ENCODE assay signal across 23 mouse cellular contexts in the genomic region with DNA sequence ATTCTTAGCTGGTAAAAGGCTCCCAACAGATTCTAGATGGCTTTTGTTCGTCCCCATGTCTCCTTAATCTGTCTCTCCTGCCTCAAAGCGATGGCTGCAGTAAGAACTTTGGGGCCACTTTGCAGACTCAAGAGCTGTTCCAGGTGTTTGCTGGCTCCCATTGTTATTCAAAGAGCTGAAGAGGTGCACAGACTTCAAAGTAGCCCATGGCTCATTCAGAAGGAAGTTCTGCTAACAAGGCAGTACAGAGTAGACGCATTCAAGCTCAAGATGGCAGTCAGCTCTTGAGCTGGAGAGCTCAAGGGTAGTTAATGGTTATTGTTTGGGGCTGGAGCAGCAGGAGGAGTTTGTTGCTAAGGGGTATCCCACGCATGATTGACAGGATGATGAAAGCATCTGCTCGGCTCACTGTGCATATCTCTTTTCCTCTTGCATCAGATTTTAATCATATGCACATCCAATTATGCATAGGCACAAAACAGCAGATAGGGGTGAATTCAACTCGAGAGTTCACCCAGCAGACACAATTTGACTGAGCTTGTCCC. TPM values are rescaled to one million over a fixed set of nuclear protein-coding genes. Genes with fewer than 3 reads are reported as not detected.
DNase-seq lines count a peak whose midpoint lies in the region; ATAC-seq and TF ChIP-seq lines count a peak whose summit lies in the region.
"Had no signal": no experiment of that assay in that cellular context is flagged by ENCODE, and none has a peak within 500 bp of the region (broad histone marks: within the 10 kb centered on the region; RNA-seq: fewer than 3 reads in every experiment).

No protein-coding gene starts in this region.

- H3K9me3 ChIP-seq in forebrain, embryonic 16.5 days (ENCODE audit: control insufficient read depth, low read length), result no peaks in the 10 kb centered on the region
- H3K9me3 ChIP-seq in forebrain, embryonic 15.5 days, result no peaks in the 10 kb centered on the region
- H3K9me3 ChIP-seq in CH12.LX (replicated peaks; ENCODE audit: low read length) (no peaks in the 10 kb centered on the region), ES-E14 (ENCODE audit: control insufficient read depth, insufficient read depth, low read depth, low read length) (no peaks in the 10 kb centered on the region)
- H3K9me3 ChIP-seq: embryonic facial prominence, embryonic 12.5 days; heart, embryonic 10.5 days had no signal

- no peak for TF ChIP-seq EP300 in CH12.LX (IDR thresholded peaks at IDR 0.05; ENCODE audit: low read length)

- ATAC-seq in forebrain, embryonic 16.5 days, result 0 out of 2 replicates have a peak, but pooled peaks have one; percentile 26
- no peak for ATAC-seq in forebrain, embryonic 15.5 days (replicated peaks)
- ATAC-seq: intestine, embryonic 16.5 days had no signal

- no peak overlapping the region for H3K4me3 ChIP-seq in forebrain, embryonic 16.5 days (replicated peaks; ENCODE audit: low read length)
- no peak overlapping the region for H3K4me3 ChIP-seq in forebrain, embryonic 15.5 days
- H3K4me3 ChIP-seq in CH12.LX (replicated peaks in 1 of 3; ENCODE audit: low read depth in 2 of 3, low read length in 2 of 3, poor library complexity in 1 of 3), result no peak overlapping the region
- H3K4me3 ChIP-seq in ES-E14 (ENCODE audit: insufficient read depth in 1 of 2, low read depth in 1 of 2, low read length in 2 of 2, poor library complexity in 1 of 2, severe bottlenecking in 1 of 2), result no peak overlapping the region
- H3K4me3 ChIP-seq: embryonic facial prominence, embryonic 12.5 days; heart, embryonic 10.5 days had no signal

- H3K4me1 ChIP-seq in forebrain, embryonic 16.5 days (replicated peaks; ENCODE audit: control insufficient read depth, insufficient read depth, low read length), result 0 out of 2 replicates have a peak, but pooled peaks cover 2% of the 10 kb centered on the region
- H3K4me1 ChIP-seq in forebrain, embryonic 15.5 days, result no peaks in the 10 kb centered on the region
- H3K4me1 ChIP-seq in CH12.LX (ENCODE audit: control insufficient read depth in 1 of 2, insufficient read depth in 2 of 2) (peaks cover 19 to 66% of the 10 kb centered on the region in 2 experiments), ES-E14 (ENCODE audit: control insufficient read depth in 2 of 2, insufficient read depth in 2 of 2, low read length in 2 of 2, poor library complexity in 1 of 2) (peaks cover 6 to 8% of the 10 kb centered on the region in 2 experiments; a peak in 2 of 4 replicates)
- H3K4me1 ChIP-seq: embryonic facial prominence, embryonic 12.5 days had no signal

- no peak for TF ChIP-seq RAD21 in CH12.LX (IDR thresholded peaks at IDR 0.05; ENCODE audit: low read depth, low read length)

- no peak overlapping the region for H3K27ac ChIP-seq in forebrain, embryonic 16.5 days (ENCODE audit: low read length)
- no peak overlapping the region for H3K27ac ChIP-seq in forebrain, embryonic 15.5 days (replicated peaks)
- H3K27ac ChIP-seq in CH12.LX (ENCODE audit: insufficient read depth, low read depth), result peak overlapping the region; percentile 63
- no peak overlapping the region for H3K27ac ChIP-seq in ES-E14 (ENCODE audit: insufficient read depth, low read depth, low read length, poor library complexity, severe bottlenecking)
- H3K27ac ChIP-seq: embryonic facial prominence, embryonic 12.5 days; heart, embryonic 10.5 days; hindbrain, embryonic 14.5 days had no signal

- peak; percentile 76 for DNase-seq in CH12.LX (ENCODE audit: extremely low read depth)
- peak; percentile 40 for DNase-seq in ES-E14 (ENCODE audit: low read depth, low spot score)
- DNase-seq in brain, embryonic 14.5 days (ENCODE audit: low read depth), result peak; percentile 57
- DNase-seq in spleen, postnatal 36 days (ENCODE audit: low spot score in 2 of 2), result no peak
- DNase-seq: adrenal gland, adult 8-10 months; adrenal gland, postnatal 36 days; cerebellum, adult 11 months; cerebellum, adult 8-10 months; cerebellum, postnatal 25 days; gastrocnemius, postnatal 10 days; heart, adult 18-20 months; heart, postnatal 10 days; kidney, adult 2 months had no signal

- in situ Hi-C loops in CH12.LX (cut with MboI; ENCODE audit: low pct_ligation_motif_present, low pct_unique_long_range_greater_than_20kb, low sequenced_read_pairs), result loop anchor here (10.0 kb wide), 1 partner anchor 110 kb away; a partner anchor contains a TSS
- in situ Hi-C loops in ES-E14 (cut with MboI; ENCODE audit: low sequenced_read_pairs in 2 of 2, unreplicated experiment in 2 of 2), result no loop called here

- no peak for TF ChIP-seq CTCF in CH12.LX (conservative IDR thresholded peaks at IDR 0.05 in 1 of 2, IDR thresholded peaks at IDR 0.05 in 1 of 2; ENCODE audit: low read depth in 2 of 2, low read length in 2 of 2)
- no peak for TF ChIP-seq CTCF in brain, embryonic 14.5 days (IDR thresholded peaks at IDR 0.05; ENCODE audit: borderline replicate concordance, extremely low read depth, insufficient read depth, insufficient read length)

- no peak overlapping the region for H3K9ac ChIP-seq in forebrain, embryonic 16.5 days (replicated peaks; ENCODE audit: low read depth, low read length)
- no peak overlapping the region for H3K9ac ChIP-seq in forebrain, embryonic 15.5 days (replicated peaks)
- peak overlapping the region; percentile 5; the same call in 1 of the 2 replicates for H3K9ac ChIP-seq in CH12.LX (ENCODE audit: insufficient read depth, low read depth)
- H3K9ac ChIP-seq in ES-E14 (ENCODE audit: insufficient read depth, low read depth, low read length, poor library complexity, severe bottlenecking), result no peak overlapping the region
- H3K9ac ChIP-seq: embryonic facial prominence, embryonic 12.5 days; hindbrain, embryonic 14.5 days had no signal

- 49% methylated on average over 6 of the region's 6 CpGs for WGBS in forebrain, embryonic 16.5 days
- WGBS in forebrain, embryonic 15.5 days, result 46% methylated on average over 6 of the region's 6 CpGs

- H3K27me3 ChIP-seq in forebrain, embryonic 16.5 days (replicated peaks; ENCODE audit: control insufficient read depth, insufficient read depth, low read length), result no peaks in the 10 kb centered on the region
- H3K27me3 ChIP-seq in forebrain, embryonic 15.5 days, result no peaks in the 10 kb centered on the region
- H3K27me3 ChIP-seq in CH12.LX (replicated peaks), result no peaks in the 10 kb centered on the region
- H3K27me3 ChIP-seq: embryonic facial prominence, embryonic 12.5 days had no signal

- dilution Hi-C loops in CH12.LX (cut with MboI; ENCODE audit: extremely low pct_ligation_motif_present, extremely low pct_unique_long_range_greater_than_20kb, low sequenced_read_pairs), result no loop called here

- no peak for TF ChIP-seq POLR2A in CH12.LX (IDR thresholded peaks at IDR 0.05; ENCODE audit: low read depth, low read length)
- TF ChIP-seq POLR2A in brain, embryonic 14.5 days (IDR thresholded peaks at IDR 0.05; ENCODE audit: borderline replicate concordance, extremely low read depth, insufficient read depth, insufficient read length, poor library complexity, severe bottlenecking), result no peak

- H3K4me2 ChIP-seq in forebrain, embryonic 16.5 days (ENCODE audit: low read length), result no peak overlapping the region
- no peak overlapping the region for H3K4me2 ChIP-seq in forebrain, embryonic 15.5 days (replicated peaks)
- peak overlapping the region; percentile 19; the same call in 1 of the 2 replicates for H3K4me2 ChIP-seq in CH12.LX (ENCODE audit: insufficient read depth, low read depth, poor library complexity, severe bottlenecking)
- H3K4me2 ChIP-seq: embryonic facial prominence, embryonic 12.5 days; hindbrain, embryonic 14.5 days had no signal

- H3K79me2 ChIP-seq in CH12.LX (replicated peaks; ENCODE audit: control insufficient read depth, extremely low read depth, insufficient read depth, poor library complexity, severe bottlenecking), result no peaks in the 10 kb centered on the region

- peaks cover 5% of the 10 kb centered on the region for H3K36me3 ChIP-seq in forebrain, embryonic 16.5 days (ENCODE audit: control insufficient read depth, insufficient read depth)
- peaks cover 9% of the 10 kb centered on the region for H3K36me3 ChIP-seq in forebrain, embryonic 15.5 days
- peaks cover 7 to 17% of the 10 kb centered on the region in 2 experiments for H3K36me3 ChIP-seq in CH12.LX (replicated peaks in 1 of 2; ENCODE audit: control insufficient read depth in 1 of 2, insufficient read depth in 1 of 2, low read length in 1 of 2)
- no peaks in the 10 kb centered on the region for H3K36me3 ChIP-seq in ES-E14 (ENCODE audit: control insufficient read depth, insufficient read depth, low read length, poor library complexity, severe bottlenecking)

TF ChIP-seq in CH12.LX, 34 proteins besides CTCF, POLR2A, EP300 and RAD21 (continues in another document):
- no peak for TF ChIP-seq UBTF (IDR thresholded peaks at IDR 0.05; ENCODE audit: low read depth, low read length)
- no peak for TF ChIP-seq GABPA (IDR thresholded peaks at IDR 0.05; ENCODE audit: insufficient replicate concordance, low read depth, low read length)
- no peak for TF ChIP-seq CHD1 (IDR thresholded peaks at IDR 0.05; ENCODE audit: low read depth, low read length)
- no peak for TF ChIP-seq CHD2 (IDR thresholded peaks at IDR 0.05; ENCODE audit: low read length)
- TF ChIP-seq ELF1 (IDR thresholded peaks at IDR 0.05; ENCODE audit: low read depth, low read length), result no peak

TF ChIP-seq in ES-E14, 5 proteins besides CTCF, POLR2A, EP300 and RAD21:
- TF ChIP-seq MAFK (IDR thresholded peaks at IDR 0.05; ENCODE audit: insufficient read depth, low read depth, low read length), result peak; percentile 20; the same call in 1 of the 2 replicates
- TF ChIP-seq ZNF384 (IDR thresholded peaks at IDR 0.05; ENCODE audit: low read depth, low read length), result no peak
- TF ChIP-seq ZC3H11A (IDR thresholded peaks at IDR 0.05; ENCODE audit: borderline replicate concordance, low read depth, low read length), result no peak
TF ChIP-seq in ES-E14: peak in this region for 1.

RNA-seq across cellular contexts. Expression of a gene that starts 33.7 kb away (rescaled TPM):
- polyA plus RNA-seq in forebrain, embryonic 16.5 days (2015; fragmentation: Nextera tagmentation; extraction: Ambion mirVana), result 177 and 190 TPM in 2 replicates
- polyA plus RNA-seq in forebrain, embryonic 15.5 days (2015; fragmentation: Nextera tagmentation; extraction: Ambion mirVana), result 184 and 185 TPM in 2 replicates
- total RNA-seq in CH12.LX (2012; rRNA removed) (141 and 159 TPM in 2 replicates), CH12.LX (2014; rRNA removed) (146 and 159 TPM in 2 replicates), ES-E14 (2012; rRNA removed) (148 and 200 TPM in 2 replicates)
- 151 and 157 TPM in 2 replicates for polyA plus RNA-seq in CH12.LX (2012; ENCODE audit: insufficient read length, low read depth)
- 95.3 and 99.2 TPM in 2 replicates for polyA plus RNA-seq in brain, embryonic 14.5 days (2012; rRNA removed)

RNA-seq across cellular contexts. Expression of a gene that starts 37.6 kb away (rescaled TPM):
- 0.06 TPM in 1 of 2 replicates, not detected in the other for polyA plus RNA-seq in forebrain, embryonic 16.5 days (2015; fragmentation: Nextera tagmentation; extraction: Ambion mirVana)
- polyA plus RNA-seq in forebrain, embryonic 15.5 days (2015; fragmentation: Nextera tagmentation; extraction: Ambion mirVana), result 0.25 TPM in 1 of 2 replicates, not detected in the other
- total RNA-seq in CH12.LX (2012; rRNA removed) (0.63 and 2.0 TPM in 2 replicates), CH12.LX (2014; rRNA removed) (1.2 and 1.6 TPM in 2 replicates), ES-E14 (2012; rRNA removed) (0.13 and 0.16 TPM in 2 replicates)
- 2.0 TPM in 2 replicates for polyA plus RNA-seq in CH12.LX (2012; ENCODE audit: insufficient read length, low read depth)
- 0.11 and 0.16 TPM in 2 replicates for polyA plus RNA-seq in brain, embryonic 14.5 days (2012; rRNA removed)
- total RNA-seq: adrenal gland, adult 8-10 months; adrenal gland, postnatal 36 days; gastrocnemius, postnatal 10 days; gastrocnemius, postnatal 4 days; heart, adult 18-20 months; heart, postnatal 10 days; hematopoietic stem cell, adult 5-6 weeks; MEL had no signal
- polyA plus RNA-seq: heart, embryonic 10.5 days; heart, embryonic 14.5 days; intestine, embryonic 16.5 days had no signal

Comparison
In these comparisons a context has a peak if more than half of its experiments do, and no peak if none do; other contexts are left out.
1. DNase-seq: peak in CH12.LX (single experiment), ES-E14 (single experiment) and brain, embryonic 14.5 days (single experiment); none in spleen, postnatal 36 days (0 of 2).